Mouse (Mus musculus): ENCODE results near the gene Ormdl3.

The Ormdl3 gene

DNA sequence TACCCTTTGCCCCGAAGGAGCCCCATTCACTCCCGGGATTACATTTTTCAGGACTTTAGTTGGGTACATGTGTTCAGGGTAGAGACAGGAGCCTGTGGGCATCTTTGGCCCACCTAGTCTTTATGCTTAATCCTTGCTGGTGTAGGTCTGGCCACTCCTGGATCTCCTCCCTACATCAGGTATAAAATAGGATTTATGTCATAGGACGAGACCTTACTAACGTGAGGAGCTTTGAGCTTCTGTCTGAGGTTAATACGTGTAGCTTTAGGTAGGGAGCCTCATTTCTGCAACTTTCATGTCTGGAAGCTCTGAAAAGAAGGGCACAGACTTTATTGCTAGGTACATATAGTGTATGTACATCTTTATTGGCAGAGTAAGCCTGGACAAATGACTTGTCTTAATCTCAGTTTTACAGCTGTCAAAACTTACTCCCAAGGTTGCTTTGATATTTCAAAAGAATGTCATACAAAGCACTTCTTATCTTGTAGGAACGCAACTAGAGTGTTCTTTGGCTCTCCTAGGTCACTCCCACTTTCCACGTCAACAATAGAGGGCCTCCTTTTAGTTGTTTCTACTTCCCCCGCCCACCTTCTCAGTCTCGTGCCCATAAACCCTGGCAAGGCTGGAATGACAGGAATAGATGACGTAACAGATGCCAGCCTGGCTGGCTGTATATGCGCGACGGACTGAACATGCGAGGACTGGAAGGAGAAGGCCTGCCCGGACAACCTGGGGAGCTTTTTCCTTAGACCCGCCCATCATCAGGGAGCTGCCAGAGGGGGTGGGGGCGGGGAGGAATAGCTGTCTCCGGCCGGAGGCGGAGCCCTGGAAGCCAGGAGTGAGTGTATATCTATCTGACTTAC is 747 bp upstream of the Ormdl3 start:
- peak; percentile 40 for DNase-seq

DNA sequence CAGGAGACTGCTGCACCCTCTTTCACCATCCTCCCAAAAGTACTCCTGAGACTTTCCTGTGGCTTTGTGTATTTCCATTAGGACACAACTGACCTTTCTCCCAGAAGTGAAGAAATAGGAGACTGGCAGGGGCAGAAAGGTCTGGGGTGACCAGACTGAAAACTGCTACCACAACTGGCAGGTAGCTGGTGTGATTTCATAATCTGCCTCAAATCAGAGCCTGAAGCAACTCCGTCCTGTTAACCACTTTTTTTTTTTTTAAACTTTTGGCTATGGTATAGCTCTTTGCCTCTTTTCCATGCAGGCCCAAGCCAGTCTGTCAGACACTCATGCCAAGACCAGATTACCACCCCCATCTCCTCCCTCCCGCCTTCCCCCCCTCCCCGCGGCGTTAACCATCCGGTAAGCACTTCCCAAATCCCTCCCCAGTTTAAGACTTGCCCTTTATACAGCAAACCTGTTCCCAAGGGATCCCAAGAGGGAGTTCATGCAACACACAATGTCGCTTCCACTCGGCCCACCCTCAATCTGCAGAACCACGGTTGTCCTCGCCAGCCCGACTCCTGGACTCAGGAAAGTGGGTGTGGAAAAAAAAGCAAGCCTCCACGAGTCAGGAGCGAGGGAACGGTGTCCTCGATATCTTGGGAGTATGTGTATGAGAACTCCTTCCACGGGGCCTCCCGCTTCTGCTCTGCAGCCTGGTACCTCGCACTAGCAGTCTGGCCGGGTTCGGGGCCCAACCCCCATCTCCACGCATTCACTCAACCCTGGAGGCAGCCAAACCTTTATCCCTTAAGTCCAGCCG is 879 bp downstream of the Ormdl3 start:
- DNase-seq, result no peak

DNA sequence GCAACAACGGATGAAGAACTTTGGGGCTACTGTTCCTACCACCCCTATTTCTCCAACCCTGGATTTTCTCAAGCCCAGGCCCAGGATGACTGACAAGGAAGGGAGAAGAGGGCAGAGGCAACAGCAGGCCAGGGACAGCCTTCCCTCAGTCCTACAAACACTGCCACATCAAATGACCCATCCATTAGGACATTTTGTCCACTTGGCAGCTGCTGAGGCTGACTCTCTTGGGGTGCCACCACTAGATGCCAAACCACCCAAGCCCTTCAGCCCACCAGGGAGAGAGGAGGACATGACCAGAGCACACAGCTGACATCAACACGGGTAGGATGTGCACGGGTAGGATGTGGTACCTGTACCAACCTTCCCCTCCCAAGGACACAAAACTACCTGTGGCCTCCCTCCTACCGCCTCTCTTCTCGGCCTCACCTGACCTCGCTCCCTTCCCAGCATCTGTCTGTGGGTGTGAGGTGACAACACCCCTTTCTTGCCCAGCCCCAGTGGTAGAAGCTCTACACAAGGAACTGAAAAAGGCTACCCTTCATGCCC is 2.5 kb downstream of the Ormdl3 start:
- no peak for DNase-seq

DNA sequence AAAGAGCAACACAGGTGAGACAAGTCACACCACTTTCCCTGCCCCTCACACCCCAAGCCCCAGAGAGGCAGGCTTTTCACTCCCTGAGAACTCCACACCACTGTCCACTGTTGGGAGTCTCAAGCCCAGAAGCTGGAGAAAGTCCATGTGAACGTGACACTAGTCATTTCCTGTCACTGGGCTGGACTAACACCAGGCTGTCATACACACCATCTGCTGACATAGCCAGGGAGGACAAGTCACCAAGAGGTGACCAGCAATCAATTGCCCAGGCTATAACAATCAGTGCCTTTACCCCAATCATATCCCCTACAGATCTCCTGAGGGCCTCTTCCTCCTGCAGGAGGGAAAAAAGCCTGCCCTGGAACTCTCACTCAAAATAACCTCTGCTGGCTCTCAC is 3.0 kb downstream of the Ormdl3 start:
- no peak for DNase-seq

DNA sequence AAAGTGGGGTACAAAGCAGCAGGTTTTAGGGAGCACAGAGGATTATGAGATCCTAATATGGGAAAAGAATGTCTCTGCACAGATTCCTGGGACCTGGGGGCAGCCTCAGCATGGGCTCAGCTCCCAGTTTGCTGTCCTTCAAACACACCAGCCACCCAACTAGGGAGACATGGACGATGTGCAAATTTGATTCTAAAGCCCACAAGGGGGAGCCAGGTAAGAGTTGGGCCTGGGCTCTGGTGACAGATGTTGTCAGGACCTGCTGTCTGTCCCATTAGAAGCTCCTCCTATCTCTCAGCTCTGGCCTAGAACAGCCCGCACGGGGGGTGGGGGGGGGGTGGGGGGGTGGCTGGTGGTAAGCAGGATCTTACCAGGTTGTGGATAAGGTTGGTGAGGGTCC is 3.6 kb downstream of the Ormdl3 start:
- peak; percentile 42 for DNase-seq

DNA sequence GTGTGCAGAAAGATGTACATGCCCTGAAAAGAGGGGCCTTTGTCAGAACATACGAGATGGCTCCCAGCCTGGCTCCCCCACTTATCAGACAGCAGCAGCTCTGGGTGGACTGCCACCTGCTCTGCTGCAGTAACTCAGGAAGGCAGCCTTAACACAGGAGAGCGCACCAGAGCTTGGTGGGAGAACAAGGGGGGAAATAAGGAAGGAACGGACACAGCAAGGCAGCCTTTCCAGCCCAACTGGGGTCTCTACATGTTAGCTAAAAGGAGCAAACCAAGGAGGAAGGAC is 4.0 kb downstream of the Ormdl3 start:
- DNase-seq, result no peak

DNA sequence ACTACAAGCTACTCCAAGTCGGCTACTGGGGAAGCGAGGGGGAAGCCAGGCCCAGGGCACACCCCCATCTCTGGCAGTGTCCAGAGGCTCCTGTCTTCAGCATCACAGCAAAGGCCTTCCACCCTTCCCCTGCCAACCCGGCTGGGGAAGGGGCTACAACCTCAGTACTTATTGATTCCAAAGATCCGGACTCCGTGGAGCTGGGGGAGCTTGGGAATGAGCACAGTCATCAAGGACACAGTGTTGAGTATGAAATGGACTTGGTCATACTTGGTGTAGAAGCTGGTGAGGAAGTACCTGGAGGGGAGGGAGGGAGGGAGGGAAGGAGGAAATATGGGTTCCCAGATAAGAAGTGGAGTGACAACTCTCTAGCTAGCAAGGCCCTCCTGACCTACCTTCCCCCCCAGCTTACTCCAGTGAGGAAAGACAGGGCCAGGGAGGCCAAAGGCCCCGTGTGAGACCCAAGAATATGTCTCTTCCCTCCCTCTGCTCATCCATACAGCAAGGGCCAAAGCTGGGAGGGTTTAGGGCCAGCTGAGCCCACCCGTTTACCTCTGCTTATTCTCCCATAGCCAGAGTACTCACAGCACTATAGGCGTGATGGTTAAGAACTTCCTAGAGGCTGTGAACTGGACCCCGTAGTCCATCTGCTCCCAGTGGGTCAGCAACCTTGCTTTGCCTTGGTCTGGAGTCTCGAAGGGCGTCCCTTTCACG is 4.5 kb downstream of the Ormdl3 start:
- DNase-seq, result no peak

DNA sequence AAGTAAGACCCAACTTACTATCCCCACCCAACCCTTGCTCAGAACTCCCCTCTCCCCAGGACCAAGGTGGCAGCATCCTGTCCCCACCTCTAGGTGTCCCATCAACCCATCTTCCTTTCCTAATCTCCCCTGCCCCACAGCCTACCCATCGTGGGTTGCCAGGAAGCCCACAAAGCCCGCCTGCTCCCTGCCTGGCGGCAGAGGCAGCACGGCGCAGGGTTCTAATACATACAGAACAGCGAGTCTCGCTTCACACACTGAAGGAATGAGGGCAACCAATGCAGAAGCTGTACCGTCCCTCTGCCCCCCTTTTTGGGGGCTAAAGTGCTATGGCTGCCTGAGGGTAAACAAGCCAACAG is 5.2 kb downstream of the Ormdl3 start:
- no peak for DNase-seq

DNA sequence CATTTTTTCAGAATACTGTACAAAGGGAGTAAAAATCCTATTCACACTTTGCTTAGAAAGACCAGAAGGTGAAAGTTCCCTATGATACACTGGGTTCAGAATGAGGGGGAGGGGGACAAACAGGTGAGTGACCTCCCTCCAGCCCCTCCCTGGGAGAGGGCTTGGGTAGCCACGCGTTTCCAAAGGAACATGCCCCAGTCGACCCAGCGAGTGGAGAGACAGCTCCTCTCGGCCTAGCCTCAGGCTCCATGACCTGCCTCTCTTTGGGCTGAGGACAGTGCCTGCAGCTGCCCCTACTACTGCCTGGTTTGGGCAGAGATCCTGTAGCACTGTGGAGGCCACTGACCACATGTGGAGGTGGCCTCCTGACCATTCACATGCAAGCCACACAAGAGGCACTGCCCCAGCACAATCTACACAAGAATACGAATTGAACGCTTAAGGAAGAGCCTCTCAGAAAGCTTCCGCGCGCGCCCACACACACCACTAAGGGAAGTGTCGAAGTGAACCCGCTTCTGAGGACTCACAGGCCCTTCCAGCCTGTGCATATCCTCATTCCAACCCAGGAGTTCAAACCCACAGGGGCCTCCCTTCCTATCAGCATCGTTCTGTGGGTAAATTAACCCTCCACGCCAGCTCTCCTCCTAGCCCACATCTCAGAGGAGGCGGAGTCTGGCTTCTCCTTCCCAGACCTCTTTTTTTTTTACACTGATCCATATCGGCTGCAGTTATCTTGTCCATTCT is 5.7 kb downstream of the Ormdl3 start:
- DNase-seq, result no peak

DNA sequence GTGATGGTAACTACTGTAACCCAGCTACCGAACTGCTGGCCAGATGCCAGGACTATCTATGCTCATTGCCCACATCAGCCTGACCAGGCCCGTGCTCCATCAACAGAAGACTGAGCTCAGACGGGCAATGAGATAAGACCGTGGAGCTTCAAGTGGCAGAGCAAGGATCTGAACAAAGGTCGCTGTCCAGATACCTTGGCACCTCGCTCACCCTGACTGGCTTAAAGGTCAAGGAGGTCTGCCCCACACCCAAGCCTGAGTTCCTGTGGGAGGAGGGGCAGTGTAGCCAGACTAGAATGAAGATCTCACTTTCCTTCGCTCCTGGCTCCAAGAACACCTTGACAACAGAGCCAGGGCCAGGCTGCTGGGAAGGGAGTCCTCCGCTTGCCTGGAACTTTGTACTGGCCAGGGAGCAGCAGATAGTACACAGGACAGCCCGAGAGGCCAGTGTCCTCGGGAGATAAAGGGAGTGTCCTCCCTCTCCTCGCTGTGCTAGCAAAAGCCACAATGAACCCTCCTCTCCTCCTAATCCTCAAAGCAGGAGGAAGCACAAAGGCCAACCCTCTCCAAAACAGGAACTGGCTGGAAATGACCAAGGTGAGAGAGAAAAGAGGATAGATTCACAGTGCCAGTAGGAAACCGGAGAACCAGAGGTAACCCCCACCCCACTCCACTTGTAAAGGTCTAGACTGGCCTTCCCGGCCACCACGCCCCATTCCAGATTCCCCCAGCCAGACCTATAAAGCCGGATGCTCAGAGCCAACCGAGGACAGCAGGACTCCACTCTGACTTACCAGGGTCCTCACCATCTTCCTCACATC is 6.7 kb downstream of the Ormdl3 start:
- no peak for DNase-seq

DNA sequence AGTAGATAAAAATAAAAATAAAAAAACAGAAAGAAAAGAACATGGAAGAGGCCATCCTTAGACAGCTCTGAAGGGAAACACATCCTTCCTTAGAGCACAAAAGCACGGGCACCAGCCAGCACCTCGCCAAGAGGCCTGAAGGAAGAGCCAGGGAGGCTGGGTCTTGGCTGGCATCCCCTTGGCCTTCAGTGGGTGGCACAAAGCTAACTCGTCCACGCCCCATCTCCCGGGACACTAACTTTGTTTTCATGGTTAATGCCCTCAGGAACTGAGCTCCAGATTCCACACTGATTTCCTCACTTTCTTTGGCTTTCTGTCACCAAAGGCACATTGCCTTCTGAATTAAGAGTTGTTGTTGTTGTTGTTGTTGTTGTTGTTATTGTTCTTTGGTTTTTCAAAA is 9.4 kb downstream of the Ormdl3 start:
- no peak for DNase-seq

DNA sequence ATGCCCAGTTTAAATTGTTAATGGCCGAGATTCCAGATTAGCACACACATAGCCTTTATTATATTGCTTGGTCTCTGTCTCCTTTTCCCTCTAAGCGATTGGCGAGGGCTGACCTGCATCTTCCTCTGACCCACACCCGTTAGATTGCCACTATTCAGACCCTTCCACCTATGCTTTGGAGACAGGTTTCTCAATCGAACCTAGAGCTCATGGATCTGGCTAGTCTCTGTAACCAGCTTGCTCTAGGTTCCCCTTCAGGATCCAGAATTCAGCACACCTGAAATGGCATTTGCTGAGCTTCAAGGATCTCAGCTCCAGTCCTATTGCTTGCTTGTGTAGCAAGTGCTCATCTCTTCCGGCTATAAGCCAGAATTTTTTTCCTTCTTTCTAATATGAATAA is 17.7 kb downstream of the Ormdl3 start:
- DNase-seq, result no peak

DNA sequence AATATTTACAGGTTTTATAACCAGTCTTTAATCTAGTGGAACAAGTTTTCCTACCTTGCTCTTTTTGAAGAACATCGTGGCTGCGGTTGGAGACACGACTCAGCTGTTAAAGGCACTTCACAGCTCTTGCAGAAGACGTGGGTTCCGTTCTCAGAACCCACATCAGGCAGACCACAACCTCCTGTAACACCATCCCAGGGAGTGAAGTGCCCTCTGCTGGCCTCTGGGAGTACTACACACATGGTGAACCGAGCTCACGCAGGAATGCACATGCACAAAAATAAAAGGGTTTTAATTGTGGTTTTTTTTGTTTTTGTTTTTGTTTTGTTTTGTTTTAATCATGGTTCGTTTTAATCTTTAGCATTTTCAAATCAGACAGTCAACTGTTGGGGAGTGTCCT is 18.8 kb downstream of the Ormdl3 start:
- DNase-seq, result peak; percentile 71

DNA sequence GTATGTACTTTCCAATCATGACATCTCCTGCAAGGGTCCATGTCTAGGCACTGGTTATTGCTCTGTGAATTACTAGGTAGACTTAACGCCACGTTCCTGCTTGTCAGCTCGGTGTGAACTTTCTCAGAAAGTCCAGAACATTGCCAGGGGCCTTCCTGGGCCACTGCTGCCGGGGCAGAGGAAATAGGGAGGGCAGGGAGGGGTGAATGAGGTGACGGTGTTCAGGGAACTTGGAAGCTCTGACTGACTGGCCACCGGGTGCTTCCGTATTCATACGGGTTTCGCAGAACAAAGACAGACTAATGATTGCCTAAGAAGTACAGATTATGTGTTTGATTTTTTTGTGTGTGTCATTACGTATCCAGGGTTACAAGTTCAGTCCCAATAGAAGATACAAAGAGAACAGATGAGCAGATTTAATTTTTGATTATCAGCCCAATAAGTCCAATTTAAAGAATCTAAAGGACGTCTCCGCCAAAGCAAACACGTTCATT is 23.2 kb downstream of the Ormdl3 start:
- DNase-seq, result no peak

DNA sequence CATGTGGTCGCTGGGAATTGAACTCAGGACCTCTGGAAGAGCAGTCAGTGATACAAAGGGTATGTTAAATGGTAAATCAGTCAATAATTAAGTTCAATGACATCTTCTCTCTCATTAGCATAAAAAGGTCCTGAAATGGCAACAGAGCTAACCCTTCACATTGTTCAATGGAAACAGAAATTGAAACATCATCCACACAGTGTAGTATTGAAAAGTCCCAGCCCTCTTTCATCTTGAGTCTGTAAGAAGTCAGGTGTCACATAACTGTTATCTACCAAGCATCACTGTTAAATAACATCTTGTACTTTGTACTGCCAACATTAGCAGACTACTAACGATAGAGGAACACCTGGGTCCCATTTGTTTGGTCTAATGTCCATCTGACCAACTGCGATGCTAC is 24.1 kb downstream of the Ormdl3 start:
- DNase-seq, result no peak

DNA sequence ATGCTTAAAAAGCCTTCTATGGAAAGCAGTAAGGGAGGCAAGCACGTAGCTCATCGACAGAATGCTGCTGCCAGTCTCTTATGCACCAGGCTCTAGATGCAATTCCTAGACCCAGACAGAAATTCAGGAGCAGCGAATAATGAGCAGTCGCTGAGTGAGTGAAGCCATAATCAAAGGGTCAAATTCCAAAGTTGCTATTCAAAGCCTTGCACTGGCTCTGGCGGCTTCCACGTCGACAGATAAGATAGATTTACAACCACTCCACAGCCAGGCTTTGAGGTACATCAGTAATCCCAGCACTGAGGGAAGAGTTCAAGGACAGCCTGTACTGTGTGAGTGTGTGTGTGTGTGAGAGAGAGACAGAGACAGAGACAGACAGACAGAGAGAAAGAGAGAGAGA is 26.2 kb downstream of the Ormdl3 start:
- no peak for DNase-seq

DNA sequence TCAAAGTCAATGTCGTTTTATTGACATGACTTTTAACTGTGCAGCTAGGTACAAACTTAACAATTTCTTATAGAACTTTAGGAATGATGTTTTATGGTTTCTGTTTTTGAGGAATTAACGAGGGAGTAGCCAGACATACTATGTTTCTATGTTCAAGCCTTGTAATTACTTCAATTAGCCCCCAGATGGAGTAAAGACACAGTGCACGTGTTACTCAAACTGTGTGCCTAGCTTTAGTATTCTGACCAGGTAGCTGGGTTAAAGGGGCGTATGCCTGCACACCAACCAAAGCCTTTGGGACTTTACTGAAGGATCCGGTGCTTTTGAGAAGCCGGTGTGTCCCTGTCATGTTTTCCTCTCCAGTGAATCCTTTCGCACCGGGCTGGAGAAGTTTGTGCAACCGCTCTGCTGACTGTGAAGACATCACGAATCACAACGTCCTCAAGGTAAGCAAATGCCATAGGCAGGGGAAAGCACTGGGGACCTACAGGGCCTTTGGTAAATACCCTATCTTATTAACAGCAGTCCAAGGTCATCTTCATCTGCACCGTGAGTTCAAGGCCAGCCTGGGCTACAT is 32.0 kb downstream of the Ormdl3 start:
- no peak for DNase-seq

DNA sequence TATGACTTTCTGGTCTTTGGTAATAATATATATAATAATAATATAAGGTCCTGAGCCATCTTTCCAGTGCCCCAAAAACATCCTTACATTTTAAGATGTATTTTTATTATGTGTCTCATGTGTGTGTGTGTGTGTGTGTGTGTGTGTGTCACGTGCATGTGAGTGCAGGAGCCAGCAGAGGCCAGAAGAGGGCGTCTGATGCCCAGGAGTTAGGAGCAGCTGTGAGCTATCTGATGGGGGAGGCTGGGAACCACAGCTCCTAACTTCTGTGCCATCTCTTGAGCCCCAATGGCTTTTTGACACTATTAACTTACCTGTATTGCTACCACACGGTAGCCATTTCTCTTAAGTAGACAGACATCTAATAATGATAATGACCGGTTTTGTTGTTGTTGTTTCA is 33.2 kb downstream of the Ormdl3 start:
- DNase-seq, result no peak

DNA sequence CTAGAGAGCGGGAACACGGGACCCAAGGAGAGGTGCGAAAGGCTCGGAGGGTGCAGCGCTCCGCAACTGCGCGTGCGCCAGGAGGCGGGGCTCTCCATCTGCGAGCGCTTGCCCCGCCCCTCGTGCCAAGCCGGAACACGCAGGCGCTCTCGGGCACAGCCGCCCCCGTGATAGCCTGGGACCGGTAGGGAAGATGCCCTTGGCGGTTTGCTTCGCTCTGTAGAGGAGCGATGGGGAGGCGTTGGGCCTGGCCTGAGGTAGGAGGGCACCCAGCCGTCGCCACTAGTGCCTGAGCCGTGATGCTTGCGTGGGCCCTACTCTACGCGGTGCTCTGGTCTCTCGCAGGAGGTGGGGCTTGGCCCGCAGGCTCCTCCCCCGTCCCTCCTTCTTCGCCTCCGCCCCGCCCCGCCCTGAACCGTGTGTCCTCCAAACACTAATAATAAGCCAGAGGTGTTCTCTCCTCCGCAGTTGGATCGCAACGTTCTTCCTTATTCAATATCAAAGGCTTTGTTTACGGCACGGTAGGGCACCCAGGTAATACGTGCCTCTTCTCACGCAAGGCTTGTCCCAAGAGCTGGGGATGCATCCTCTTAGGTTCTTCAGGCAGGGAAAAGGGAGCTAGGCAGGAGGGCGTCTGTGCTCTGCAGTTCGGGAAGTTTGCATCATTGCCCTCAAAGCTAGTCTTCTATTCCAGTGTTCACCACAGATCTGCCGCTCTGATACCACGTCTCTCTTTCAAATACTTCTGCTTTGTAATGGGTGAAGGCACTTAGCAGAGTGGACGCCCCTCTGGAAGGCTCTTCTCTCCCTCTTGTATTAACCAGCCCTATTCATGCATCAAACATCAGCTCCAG is 36.0 kb downstream of the Ormdl3 start, which contains the start of gene Zpbp2:
Zpbp2 (plus strand) TSS at position 123 of the 854 bp plus-strand sequence.
- DNase-seq, result peak; percentile 99

DNA sequence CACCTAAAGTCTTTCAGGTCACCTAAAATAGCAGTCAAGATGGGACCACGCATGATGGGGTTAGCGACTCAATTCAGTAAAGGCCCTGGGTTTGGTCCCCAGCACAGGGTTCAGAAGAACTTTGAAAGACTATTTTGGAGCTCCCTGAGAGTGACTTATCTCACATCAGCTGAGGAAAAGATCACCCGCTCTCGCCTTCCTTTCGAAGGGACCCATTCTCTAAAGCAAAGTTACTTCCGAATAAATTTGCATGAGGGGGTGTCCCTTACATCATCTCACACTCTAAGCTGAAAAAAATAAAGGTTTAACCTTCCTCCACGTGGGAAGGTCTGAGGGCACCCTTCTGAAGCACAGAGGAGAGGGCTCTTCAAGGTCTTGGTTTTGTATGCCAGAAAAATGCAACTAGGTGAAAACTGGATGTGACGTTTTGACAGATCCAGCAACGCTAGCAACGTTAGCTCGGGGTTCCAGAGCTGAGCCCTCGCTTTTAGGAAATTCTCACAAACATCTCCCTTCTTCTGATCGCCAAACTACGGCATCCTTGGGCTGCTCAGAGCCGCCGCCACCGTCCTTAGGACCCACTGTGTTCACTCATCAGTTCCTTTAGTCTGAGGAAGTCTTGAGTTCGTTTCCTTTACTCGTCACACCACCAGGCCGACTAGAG is 36.7 kb downstream of the Ormdl3 start:
- DNase-seq, result peak; percentile 41

All from thymus, postnatal 4 days (tissue).